Mouse (Mus musculus) urinary bladder, postnatal 0 days (tissue): ENCODE measurements around the gene Prr23a2. TPM values are rescaled to one million over a fixed set of nuclear protein-coding genes. Genes with fewer than 3 reads are reported as not detected.

Source experiments
- polyA plus RNA-seq: library from polyadenylated mRNA; unstranded; fragments of >200 nt; fragmentation: Nextera tagmentation; extraction: Ambion mirVana; gene quantifications from 2 replicates; pipeline ENCODE4 v1.2.1, GENCODE M21; 2015

The Prr23a2 gene
- not detected in 2 replicates for polyA plus RNA-seq

GRCm38 (mm10) chr9:98856210-98856609, at the start of gene Prr23a2:
Gene Prr23a2 (plus strand): TSS chr9:98856494.

DNA sequence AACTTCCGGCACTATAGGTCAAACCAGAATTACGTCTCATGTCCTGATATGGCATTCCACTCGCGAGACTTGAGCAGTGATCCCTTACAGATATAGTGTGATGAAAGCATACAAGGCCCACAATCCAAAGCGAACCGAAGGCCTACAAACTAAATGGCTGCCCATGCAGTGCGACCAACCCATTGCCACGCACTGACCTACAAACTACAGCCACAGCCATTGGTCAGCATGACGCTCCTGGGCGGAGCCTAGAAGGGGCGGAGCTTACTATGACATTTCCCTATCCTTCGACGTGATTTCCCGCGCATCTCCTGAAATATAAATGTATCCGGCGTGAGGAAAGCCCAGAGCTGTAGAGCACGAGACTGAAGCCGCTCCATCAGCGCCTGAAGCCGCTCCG, 14.2 kb upstream of the Prr23a2 start, which contains the start of gene Prr23a1:
Gene Prr23a1, plus strand, starts transcription at position 387 of the 400 bp plus-strand sequence.

GRCm38 (mm10) chr9:98864571-98864970, 8.3 kb downstream of the Prr23a2 start, which contains the start of gene Prr23a3:
Gene Prr23a3 (plus strand): TSS chr9:98864767.

DNA sequence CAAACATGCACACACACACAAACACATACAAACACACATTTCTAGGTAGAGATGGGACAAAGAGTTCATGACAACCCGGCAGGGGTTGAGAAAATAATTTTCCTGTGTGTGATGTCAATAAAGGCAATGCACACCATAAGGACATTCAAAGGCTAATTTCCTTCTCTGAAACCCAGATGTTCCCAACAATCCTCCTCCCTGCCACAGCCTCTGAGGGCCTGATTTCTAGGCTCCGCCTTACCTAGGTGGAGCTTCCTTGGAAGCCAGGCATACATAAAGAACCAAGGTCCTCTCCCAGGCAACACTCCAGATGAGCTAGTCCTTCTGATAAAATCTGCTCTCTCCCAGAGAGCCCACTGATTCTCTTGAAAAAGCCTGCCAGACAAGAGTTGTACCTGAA, 46.5 kb downstream of the Prr23a2 start, which contains the start of gene 7420426K07Rik:
Gene 7420426K07Rik, plus strand, starts transcription at position 301 of the 400 bp plus-strand sequence.

Other genes with a start within 250 kb of the Prr23a2 start
- not detected in 2 replicates for gene Prr23a1, start 14.0 kb upstream of the Prr23a2 start, polyA plus RNA-seq
- gene Prr23a3, start 8.3 kb downstream of the Prr23a2 start, polyA plus RNA-seq = not detected in 2 replicates
- gene 7420426K07Rik, start 46.6 kb downstream of the Prr23a2 start, polyA plus RNA-seq = not detected in 2 replicates
- not detected in 2 replicates for gene Foxl2, start 98.8 kb downstream of the Prr23a2 start, polyA plus RNA-seq
- gene Faim, start 129.9 kb downstream of the Prr23a2 start, polyA plus RNA-seq = 30.0 and 33.0 TPM in 2 replicates
- not detected in 2 replicates for gene Gm1123, start 179.2 kb downstream of the Prr23a2 start, polyA plus RNA-seq